Mouse (Mus musculus) cerebellum, postnatal 4 days (tissue): ENCODE measurements around the gene Gba.
A peak's percentile ranks its signal among the peaks of the same experiment; 100 is the strongest.
"Not testable (repeated sequence)": the region's sequence is repeated elsewhere in the genome, so short reads cannot be mapped to it uniquely, and the experiment has no call there.

Source experiments
- DNase-seq, 2 experiments: peaks; one replicate each; pipeline ENCODE4 v3.0.0; 2022; ENCODE audit warnings: low spot score in 2 of 2, mixed read lengths in 1 of 2

The Gba gene

GRCm38 (mm10) chr3:89214681-89215411, 12.1 kb downstream of the Gba start, which contains the start of gene Thbs3:
Thbs3 (plus strand) TSS chr3:89215180.
- DNase-seq: no peak

GRCm38 (mm10) chr3:89215853-89216252, 13.1 kb downstream of the Gba start:
- DNase-seq: peak; percentile 80 to 84

- DNase-seq: not testable (repeated sequence)
Measured at GRCm38 (mm10) chr3:89216407-89216806, 13.7 kb downstream of the Gba start.

- no peak for DNase-seq
Measured at GRCm38 (mm10) chr3:89218271-89218670, 15.5 kb downstream of the Gba start.

- no peak for DNase-seq
Measured at GRCm38 (mm10) chr3:89219546-89219945, 16.8 kb downstream of the Gba start.

- DNase-seq: no peak
Measured at GRCm38 (mm10) chr3:89221167-89221566, 18.4 kb downstream of the Gba start.

- no peak for DNase-seq
Measured at GRCm38 (mm10) chr3:89224796-89225195, 22.1 kb downstream of the Gba start.

- DNase-seq: no peak
Measured at GRCm38 (mm10) chr3:89225321-89225815, 22.6 kb downstream of the Gba start.

GRCm38 (mm10) chr3:89225918-89226317, 23.2 kb downstream of the Gba start:
- no peak for DNase-seq

GRCm38 (mm10) chr3:89226361-89226760, 23.6 kb downstream of the Gba start:
- no peak for DNase-seq

- DNase-seq: no peak
Measured at GRCm38 (mm10) chr3:89226900-89227299, 24.2 kb downstream of the Gba start, which contains the start of gene Mtx1. Mtx1 (minus strand) TSS chr3:89227088.

GRCm38 (mm10) chr3:89227307-89228179, 24.8 kb downstream of the Gba start:
- peak; percentile 70 to 80 for DNase-seq

GRCm38 (mm10) chr3:89228180-89228549, 25.4 kb downstream of the Gba start:
- DNase-seq: peak; percentile 77 to 91

- DNase-seq: no peak
Measured at GRCm38 (mm10) chr3:89228836-89229235, 26.1 kb downstream of the Gba start, which contains the start of gene Muc1. Muc1 (plus strand) TSS chr3:89229057.

- DNase-seq: no peak
Measured at GRCm38 (mm10) chr3:89229276-89229675, 26.5 kb downstream of the Gba start.

GRCm38 (mm10) chr3:89230561-89230960, 27.8 kb downstream of the Gba start:
- DNase-seq: no peak

GRCm38 (mm10) chr3:89231345-89231744, 28.6 kb downstream of the Gba start:
- no peak for DNase-seq

GRCm38 (mm10) chr3:89231772-89232275, 29.1 kb downstream of the Gba start:
- DNase-seq: no peak

GRCm38 (mm10) chr3:89232614-89233013, 29.9 kb downstream of the Gba start:
- DNase-seq: no peak

GRCm38 (mm10) chr3:89233562-89234110, 30.9 kb downstream of the Gba start:
- no peak for DNase-seq

- no peak for DNase-seq
Measured at GRCm38 (mm10) chr3:89236516-89236915, 33.8 kb downstream of the Gba start.

GRCm38 (mm10) chr3:89237682-89238081, 35.0 kb downstream of the Gba start:
- DNase-seq: no peak
